Mouse (Mus musculus) subcutaneous adipose tissue, adult 2 months (tissue): ENCODE results near the gene Fgf22. TPM values are rescaled to one million over a fixed set of nuclear protein-coding genes. Genes with fewer than 3 reads are reported as not detected.

Experiments
- polyA plus RNA-seq: library from polyadenylated mRNA; depleted of rRNA; stranded (reverse); fragments of >200 nt; gene quantifications from 2 replicates; pipeline ENCODE4 v1.2.3, GENCODE M21; 2012; ENCODE audit warnings: low replicate concordance; rRNA removed

Gene Fgf22
- 0.26 TPM in 1 of 2 replicates, not detected in the other for polyA plus RNA-seq

GRCm38 (mm10) chr10:79754856-79755516 is at the start of gene Fgf22:
TSS of gene Fgf22 (plus strand) at chr10:79755076.

GRCm38 (mm10) chr10:79716254-79716987 is 38.5 kb upstream of the Fgf22 start, which contains the start of gene Hcn2:
TSS of gene Hcn2 (plus strand) at chr10:79716634.

GRCm38 (mm10) chr10:79745898-79746773 is 8.7 kb upstream of the Fgf22 start, which contains the start of gene Polrmt:
TSS of gene Polrmt (minus strand) at chr10:79746581.

GRCm38 (mm10) chr10:79766508-79767325 is 11.8 kb downstream of the Fgf22 start, which contains the start of gene Rnf126:
TSS of gene Rnf126 (minus strand) at chr10:79766952.

GRCm38 (mm10) chr10:79777103-79777531 is 22.2 kb downstream of the Fgf22 start, which contains the start of gene Fstl3:
TSS of gene Fstl3 (plus strand) at chr10:79777272.

GRCm38 (mm10) chr10:79790861-79791260 is 36.0 kb downstream of the Fgf22 start, which contains the start of gene Prss57:
TSS of gene Prss57 (minus strand) at chr10:79790961.

GRCm38 (mm10) chr10:79793051-79793737 is 38.3 kb downstream of the Fgf22 start, which contains the start of gene Palm:
TSS of gene Palm (plus strand) at chr10:79793572.

Other genes starting within 250 kb of the Fgf22 start
- 24.3 and 42.8 TPM in 2 replicates for gene Plpp2, start 221.3 kb upstream of the Fgf22 start, polyA plus RNA-seq
- 50.2 and 106 TPM in 2 replicates for gene Mier2, start 199.9 kb upstream of the Fgf22 start, polyA plus RNA-seq
- gene Theg, start 167.7 kb upstream of the Fgf22 start, polyA plus RNA-seq, result not detected in 2 replicates
- 0.11 and 0.67 TPM in 2 replicates for gene C2cd4c, start 141.1 kb upstream of the Fgf22 start, polyA plus RNA-seq
- 11.9 and 35.3 TPM in 2 replicates for gene Shc2, start 117.2 kb upstream of the Fgf22 start, polyA plus RNA-seq
- not detected in 2 replicates for gene Odf3l2, start 109.3 kb upstream of the Fgf22 start, polyA plus RNA-seq
- gene Madcam1, start 90.5 kb upstream of the Fgf22 start, polyA plus RNA-seq, result 0.35 and 0.63 TPM in 2 replicates
- 53.3 and 65.9 TPM in 2 replicates for gene Tpgs1, start 85.7 kb upstream of the Fgf22 start, polyA plus RNA-seq
- gene Cdc34, start 72.9 kb upstream of the Fgf22 start, polyA plus RNA-seq, result 199 and 244 TPM in 2 replicates
- gene Gzmm, start 66.1 kb upstream of the Fgf22 start, polyA plus RNA-seq, result 0.96 and 1.0 TPM in 2 replicates
- 629 and 760 TPM in 2 replicates for gene Bsg, start 50.6 kb upstream of the Fgf22 start, polyA plus RNA-seq
- 2.0 and 3.2 TPM in 2 replicates for gene Hcn2, start 38.4 kb upstream of the Fgf22 start, polyA plus RNA-seq
- 53.4 and 66.9 TPM in 2 replicates for gene Polrmt, start 8.5 kb upstream of the Fgf22 start, polyA plus RNA-seq
- 70.2 and 152 TPM in 2 replicates for gene Rnf126, start 11.9 kb downstream of the Fgf22 start, polyA plus RNA-seq
- 48.7 and 48.9 TPM in 2 replicates for gene Fstl3, start 22.2 kb downstream of the Fgf22 start, polyA plus RNA-seq
- gene Prss57, start 35.9 kb downstream of the Fgf22 start, polyA plus RNA-seq, result 0.17 and 0.19 TPM in 2 replicates
- 79.5 and 127 TPM in 2 replicates for gene Palm, start 38.5 kb downstream of the Fgf22 start, polyA plus RNA-seq
- gene Misp, start 65.9 kb downstream of the Fgf22 start, polyA plus RNA-seq, result 0.53 and 9.3 TPM in 2 replicates
- gene Ptbp1, start 99.4 kb downstream of the Fgf22 start, polyA plus RNA-seq, result 143 and 437 TPM in 2 replicates
- 9.6 and 15.2 TPM in 2 replicates for gene Prtn3, start 119.4 kb downstream of the Fgf22 start, polyA plus RNA-seq
- gene Plppr3, start 119.6 kb downstream of the Fgf22 start, polyA plus RNA-seq, result 32.9 and 40.1 TPM in 2 replicates
- 1.6 and 3.3 TPM in 2 replicates for gene Elane, start 131.2 kb downstream of the Fgf22 start, polyA plus RNA-seq
- 21,080 and 31,020 TPM in 2 replicates for gene Cfd, start 135.8 kb downstream of the Fgf22 start, polyA plus RNA-seq
- gene Med16, start 153.8 kb downstream of the Fgf22 start, polyA plus RNA-seq, result 55.6 and 79.3 TPM in 2 replicates
- gene Gm26602, start 155.8 kb downstream of the Fgf22 start, polyA plus RNA-seq, result not detected in 2 replicates
- 9.9 and 10.5 TPM in 2 replicates for gene Kiss1r, start 161.9 kb downstream of the Fgf22 start, polyA plus RNA-seq
- 145 and 176 TPM in 2 replicates for gene R3hdm4, start 166.1 kb downstream of the Fgf22 start, polyA plus RNA-seq
- gene Arid3a, start 172.0 kb downstream of the Fgf22 start, polyA plus RNA-seq, result 3.0 and 9.3 TPM in 2 replicates
- gene Wdr18, start 205.1 kb downstream of the Fgf22 start, polyA plus RNA-seq, result 46.4 and 57.2 TPM in 2 replicates
- 0.10 and 0.13 TPM in 2 replicates for gene Grin3b, start 215.6 kb downstream of the Fgf22 start, polyA plus RNA-seq
- gene Tmem259, start 229.3 kb downstream of the Fgf22 start, polyA plus RNA-seq, result 273 and 278 TPM in 2 replicates
- 63.8 and 191 TPM in 2 replicates for gene Cnn2, start 233.5 kb downstream of the Fgf22 start, polyA plus RNA-seq
- gene Abca7, start 241.4 kb downstream of the Fgf22 start, polyA plus RNA-seq, result 15.1 and 17.4 TPM in 2 replicates